Mouse (Mus musculus) intestine, embryonic 15.5 days (tissue): ENCODE measurements around the gene Sco1. TPM values are rescaled to one million over a fixed set of nuclear protein-coding genes. Genes with fewer than 3 reads are reported as not detected.

Source experiments
- ATAC-seq: fragments of 200-750 bp; cut with Nextera tagmentation; 2 replicates; pipeline ENCODE4 v1.8.0; 2017; ENCODE audit warnings: moderate TSS enrichment, moderate library complexity
- H3K27ac ChIP-seq: fragments of 300-500 bp; sonication (generic); 2 replicates; pipeline ENCODE4 v1.5.1; 2015; ENCODE audit warnings: mild to moderate bottlenecking, inconsistent platforms
- H3K27me3 ChIP-seq: fragments of 300-500 bp; sonication (generic); replicated peaks from 2 replicates; pipeline ENCODE4 v1.6.1; 2015; ENCODE audit warnings: inconsistent platforms
- H3K36me3 ChIP-seq: fragments of 300-500 bp; sonication (generic); 2 replicates; pipeline ENCODE4 v1.6.1; 2015; ENCODE audit warnings: inconsistent platforms
- H3K4me1 ChIP-seq: fragments of 300-500 bp; sonication (generic); replicated peaks from 2 replicates; pipeline ENCODE4 v1.6.1; 2015; ENCODE audit warnings: inconsistent platforms
- H3K4me2 ChIP-seq: fragments of 300-500 bp; sonication (generic); replicated peaks from 2 replicates; pipeline ENCODE4 v1.6.1; 2015; ENCODE audit warnings: mild to moderate bottlenecking, inconsistent platforms
- H3K4me3 ChIP-seq: fragments of 300-500 bp; sonication (generic); replicated peaks from 2 replicates; pipeline ENCODE4 v1.5.1; 2015; ENCODE audit warnings: inconsistent platforms
- H3K9ac ChIP-seq: fragments of 300-500 bp; sonication (generic); 2 replicates; pipeline ENCODE4 v1.6.1; 2015; ENCODE audit warnings: inconsistent platforms
- H3K9me3 ChIP-seq: fragments of 300-500 bp; sonication (generic); 2 replicates; pipeline ENCODE4 v1.6.1; 2016; ENCODE audit warnings: inconsistent platforms
- WGBS: fragments of 180-500 bp; shearing (Covaris S2); methylation state at CpG from one replicate; pipeline ENCODE4 v1.1.7; 2015; 5-methylcytosine and 5-hydroxymethylcytosine counted together
- polyA plus RNA-seq: library from polyadenylated mRNA; unstranded; fragments of >200 nt; fragmentation: Nextera tagmentation; extraction: Ambion mirVana; gene quantifications from 2 replicates; pipeline ENCODE4 v1.2.1, GENCODE M21; 2015

The Sco1 gene
- polyA plus RNA-seq, 1 experiment from 2014 or later: 20.7 TPM

DNA sequence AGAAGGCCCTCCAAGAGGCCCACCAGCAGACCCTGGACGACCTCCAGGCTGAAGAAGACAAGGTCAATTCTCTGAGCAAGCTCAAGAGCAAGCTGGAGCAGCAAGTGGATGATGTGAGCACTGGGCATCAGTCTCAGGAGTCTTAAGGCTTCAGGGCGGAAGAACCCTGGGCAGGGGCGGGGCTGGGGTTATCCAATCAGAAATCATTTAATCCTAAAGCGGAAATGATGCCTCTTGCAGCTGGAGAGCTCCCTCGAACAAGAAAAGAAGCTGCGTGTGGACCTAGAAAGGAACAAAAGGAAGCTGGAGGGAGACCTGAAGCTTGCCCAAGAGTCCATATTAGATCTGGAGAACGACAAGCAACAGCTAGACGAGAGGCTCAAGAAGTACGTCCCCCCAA is 40.7 kb downstream of the Sco1 start:
- WGBS: 74% methylated on average over 9 of the region's 9 CpGs

GRCm38 (mm10) chr11:67093652-67094051 is 41.2 kb downstream of the Sco1 start:
- Histone ChIP-seq H3K4me3 (no peak overlapping the region), H3K9me3 (no peaks in the 10 kb centered on the region), H3K27me3 (no peaks in the 10 kb centered on the region), H3K4me1 (no peaks in the 10 kb centered on the region), H3K27ac (no peak overlapping the region), H3K36me3 (no peaks in the 10 kb centered on the region), H3K4me2 (no peak overlapping the region), H3K9ac (no peak overlapping the region)
- no peak for ATAC-seq
- WGBS: 93% methylated on average over 5 of the region's 5 CpGs

More for the DNA sequence above, 40.7 kb downstream of the Sco1 start:
- H3K4me3 ChIP-seq: no peak overlapping the region
- H3K27ac ChIP-seq: no peak overlapping the region
- H3K27me3 ChIP-seq: no peaks in the 10 kb centered on the region
- H3K4me2 ChIP-seq: no peak overlapping the region
- H3K36me3 ChIP-seq: no peaks in the 10 kb centered on the region
- H3K9ac ChIP-seq: no peak overlapping the region
- ATAC-seq: no peak
- no peaks in the 10 kb centered on the region for H3K9me3 ChIP-seq
- H3K4me1 ChIP-seq: no peaks in the 10 kb centered on the region

GRCm38 (mm10) chr11:67094470-67094869 is 42.0 kb downstream of the Sco1 start:
- no peaks in the 10 kb centered on the region for H3K9me3 ChIP-seq
- H3K36me3 ChIP-seq: no peaks in the 10 kb centered on the region
- H3K4me2 ChIP-seq: no peak overlapping the region
- H3K9ac ChIP-seq: no peak overlapping the region
- no peak overlapping the region for H3K4me3 ChIP-seq
- H3K4me1 ChIP-seq: no peaks in the 10 kb centered on the region
- ATAC-seq: no peak
- no peaks in the 10 kb centered on the region for H3K27me3 ChIP-seq
- H3K27ac ChIP-seq: no peak overlapping the region
- 69% methylated on average over 29 of the region's 29 CpGs for WGBS

DNA sequence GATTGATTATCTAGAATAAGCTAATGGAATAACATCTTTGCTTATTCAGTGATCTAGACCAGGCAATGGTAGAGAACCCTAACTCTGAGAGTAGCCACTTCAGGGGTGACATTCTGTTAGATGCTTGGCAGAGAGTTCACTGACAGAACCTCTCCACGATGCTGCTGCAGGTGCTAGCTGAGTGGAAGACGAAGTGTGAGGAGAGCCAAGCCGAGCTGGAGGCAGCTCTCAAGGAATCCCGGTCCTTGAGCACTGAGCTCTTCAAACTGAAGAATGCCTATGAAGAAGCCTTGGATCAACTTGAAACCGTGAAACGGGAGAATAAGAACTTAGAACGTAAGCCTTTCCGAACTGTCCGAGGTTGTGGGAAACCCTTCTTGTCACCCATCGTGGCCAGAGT is 45.2 kb downstream of the Sco1 start:
- Histone ChIP-seq H3K9ac (no peak overlapping the region), H3K4me1 (no peaks in the 10 kb centered on the region), H3K27me3 (no peaks in the 10 kb centered on the region), H3K27ac (no peak overlapping the region), H3K4me2 (no peak overlapping the region), H3K36me3 (no peaks in the 10 kb centered on the region), H3K4me3 (no peak overlapping the region), H3K9me3 (no peaks in the 10 kb centered on the region)
- ATAC-seq: no peak
- WGBS: 91% methylated on average over 10 of the region's 10 CpGs

DNA sequence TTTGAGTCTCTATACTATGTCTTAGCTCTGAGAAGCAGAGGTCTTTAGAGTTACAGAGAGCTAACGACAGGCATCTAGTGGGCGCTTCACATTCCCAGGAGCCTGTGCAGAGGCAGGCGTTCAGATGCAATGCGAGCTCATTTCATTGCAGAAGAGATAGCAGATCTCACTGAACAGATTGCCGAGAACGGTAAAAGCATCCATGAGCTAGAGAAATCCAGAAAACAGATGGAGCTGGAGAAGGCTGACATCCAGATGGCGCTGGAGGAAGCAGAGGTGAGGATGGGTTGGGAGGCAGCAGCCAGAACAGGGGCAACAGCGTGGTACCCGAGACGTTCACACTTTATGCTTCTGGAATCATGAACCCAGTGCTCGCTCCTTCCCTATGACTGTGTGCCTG is 46.0 kb downstream of the Sco1 start:
- H3K27ac ChIP-seq: no peak overlapping the region
- H3K4me1 ChIP-seq: no peaks in the 10 kb centered on the region
- H3K4me3 ChIP-seq: no peak overlapping the region
- no peak for ATAC-seq
- no peak overlapping the region for H3K4me2 ChIP-seq
- no peaks in the 10 kb centered on the region for H3K27me3 ChIP-seq
- 74% methylated on average over 11 of the region's 11 CpGs for WGBS
- H3K9ac ChIP-seq: no peak overlapping the region
- H3K36me3 ChIP-seq: no peaks in the 10 kb centered on the region
- H3K9me3 ChIP-seq: no peaks in the 10 kb centered on the region

- Histone ChIP-seq H3K4me2 (no peak overlapping the region), H3K4me3 (no peak overlapping the region), H3K27me3 (no peaks in the 10 kb centered on the region), H3K9me3 (no peaks in the 10 kb centered on the region), H3K9ac (no peak overlapping the region), H3K4me1 (no peaks in the 10 kb centered on the region), H3K27ac (no peak overlapping the region), H3K36me3 (no peaks in the 10 kb centered on the region)
- no peak for ATAC-seq
- 92% methylated on average over 16 of the region's 16 CpGs for WGBS
Observed at GRCm38 (mm10) chr11:67099241-67099640, 46.8 kb downstream of the Sco1 start.

- H3K4me1 ChIP-seq: no peaks in the 10 kb centered on the region
- H3K27ac ChIP-seq: no peak overlapping the region
- H3K9ac ChIP-seq: no peak overlapping the region
- H3K27me3 ChIP-seq: no peaks in the 10 kb centered on the region
- H3K4me2 ChIP-seq: no peak overlapping the region
- no peak for ATAC-seq
- no peaks in the 10 kb centered on the region for H3K36me3 ChIP-seq
- H3K9me3 ChIP-seq: no peaks in the 10 kb centered on the region
- WGBS: 31% methylated on average over 6 of the region's 6 CpGs
- no peak overlapping the region for H3K4me3 ChIP-seq
Observed at GRCm38 (mm10) chr11:67100169-67100568, 47.7 kb downstream of the Sco1 start.

DNA sequence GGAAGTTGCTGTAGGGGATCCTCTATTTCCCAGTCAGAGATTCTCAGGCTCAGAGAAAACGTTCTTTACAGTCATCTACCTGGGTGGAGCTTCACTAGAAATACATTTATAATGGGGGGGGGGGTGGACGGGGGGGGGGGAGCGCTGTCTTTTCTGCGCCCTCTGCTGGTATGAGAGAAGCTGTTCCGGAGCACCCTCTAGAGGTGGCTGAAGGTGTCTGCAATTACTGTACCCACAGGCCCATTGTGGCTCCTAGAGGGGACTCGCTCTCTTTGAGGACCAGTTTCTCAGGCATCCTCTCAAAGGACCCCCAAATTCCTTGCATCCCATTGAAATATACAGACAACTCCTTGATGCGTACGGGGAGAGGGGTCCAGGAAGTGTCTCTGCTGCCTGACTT is 49.2 kb downstream of the Sco1 start:
- Histone ChIP-seq H3K9me3 (no peaks in the 10 kb centered on the region), H3K27ac (no peak overlapping the region), H3K4me1 (no peaks in the 10 kb centered on the region), H3K4me2 (no peak overlapping the region), H3K9ac (no peak overlapping the region), H3K4me3 (no peak overlapping the region), H3K36me3 (no peaks in the 10 kb centered on the region), H3K27me3 (no peaks in the 10 kb centered on the region)
- 26% methylated on average over 8 of the region's 8 CpGs for WGBS
- ATAC-seq: peak; percentile 41; the same call in 1 of the 2 replicates

- Histone ChIP-seq H3K27me3 (no peaks in the 10 kb centered on the region), H3K4me1 (no peaks in the 10 kb centered on the region), H3K9ac (no peak overlapping the region), H3K4me2 (no peak overlapping the region), H3K4me3 (no peak overlapping the region), H3K27ac (no peak overlapping the region), H3K36me3 (no peaks in the 10 kb centered on the region), H3K9me3 (no peaks in the 10 kb centered on the region)
- WGBS: 74% methylated on average over 9 of the region's 9 CpGs
- ATAC-seq: no peak
Observed at GRCm38 (mm10) chr11:67103256-67103655, 50.8 kb downstream of the Sco1 start.

DNA sequence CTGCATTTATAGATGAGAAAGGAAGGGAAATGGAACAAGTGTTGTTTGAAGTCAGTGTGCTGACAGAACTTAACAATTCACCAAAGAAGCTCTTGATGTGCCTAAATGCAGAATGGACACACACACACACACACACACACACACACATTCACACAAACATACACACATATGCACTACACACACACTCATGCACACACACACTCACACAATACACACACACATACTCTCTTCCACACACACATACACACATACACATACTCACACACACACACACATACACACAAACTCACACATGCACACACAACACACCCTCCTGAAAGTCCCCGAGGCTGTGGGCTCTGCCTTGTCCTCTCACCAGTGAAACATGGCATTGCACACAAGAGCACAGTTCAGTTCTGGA is 51.8 kb downstream of the Sco1 start:
- ATAC-seq: no peak
- Histone ChIP-seq H3K4me2 (no peak overlapping the region), H3K36me3 (no peaks in the 10 kb centered on the region), H3K9ac (no peak overlapping the region), H3K27me3 (no peaks in the 10 kb centered on the region), H3K4me1 (no peaks in the 10 kb centered on the region), H3K9me3 (no peaks in the 10 kb centered on the region), H3K4me3 (no peak overlapping the region), H3K27ac (no peak overlapping the region)
- WGBS: 76% methylated on average over 1 of the region's 1 CpGs

DNA sequence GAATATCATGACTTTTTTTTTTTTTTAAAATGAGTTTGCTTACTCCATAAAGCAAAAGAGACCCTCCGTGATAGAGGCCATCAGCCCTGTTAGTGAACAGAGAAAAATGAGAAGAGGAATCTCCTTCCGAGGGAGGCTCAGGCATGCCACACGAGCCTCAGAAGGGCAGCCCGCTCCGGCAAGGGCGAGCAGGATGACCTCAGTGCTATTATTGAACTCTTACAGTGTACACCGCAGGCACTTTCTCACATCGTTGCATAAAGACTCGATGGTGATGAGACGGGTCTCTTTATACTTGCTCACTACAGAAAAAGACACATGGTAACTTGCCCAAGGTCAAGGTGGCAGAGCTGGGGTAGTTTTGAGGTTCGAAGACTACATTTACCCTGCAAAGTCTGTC is 52.2 kb downstream of the Sco1 start:
- Histone ChIP-seq H3K9me3 (no peaks in the 10 kb centered on the region), H3K9ac (no peak overlapping the region), H3K36me3 (no peaks in the 10 kb centered on the region), H3K4me3 (no peak overlapping the region), H3K27me3 (no peaks in the 10 kb centered on the region), H3K27ac (no peak overlapping the region), H3K4me2 (no peak overlapping the region), H3K4me1 (no peaks in the 10 kb centered on the region)
- no peak for ATAC-seq
- 73% methylated on average over 11 of the region's 11 CpGs for WGBS

DNA sequence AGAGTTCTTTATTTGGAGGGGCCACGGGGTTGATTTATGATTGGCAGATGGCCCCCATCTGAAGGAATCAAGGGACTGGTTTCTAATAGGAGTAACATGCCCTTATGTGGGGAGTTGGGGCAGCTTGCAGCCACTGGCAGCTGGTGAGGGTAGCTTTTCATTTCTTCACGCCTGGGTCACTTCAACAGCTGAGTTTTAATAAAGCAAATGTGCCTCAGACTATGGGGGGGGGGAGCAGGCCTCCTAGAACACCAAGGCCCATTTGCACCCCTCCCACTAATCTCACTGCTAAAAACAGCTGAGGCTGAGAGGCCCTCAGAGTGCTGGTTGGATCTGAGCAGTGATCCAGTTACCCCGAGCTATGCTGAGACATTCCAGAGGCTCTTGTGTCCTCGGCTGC is 53.2 kb downstream of the Sco1 start:
- WGBS: 50% methylated on average over 4 of the region's 4 CpGs
- no peaks in the 10 kb centered on the region for H3K9me3 ChIP-seq
- H3K9ac ChIP-seq: no peak overlapping the region
- no peaks in the 10 kb centered on the region for H3K36me3 ChIP-seq
- ATAC-seq: no peak
- no peaks in the 10 kb centered on the region for H3K4me1 ChIP-seq
- no peak overlapping the region for H3K4me3 ChIP-seq
- H3K27me3 ChIP-seq: no peaks in the 10 kb centered on the region
- no peak overlapping the region for H3K4me2 ChIP-seq
- H3K27ac ChIP-seq: no peak overlapping the region

DNA sequence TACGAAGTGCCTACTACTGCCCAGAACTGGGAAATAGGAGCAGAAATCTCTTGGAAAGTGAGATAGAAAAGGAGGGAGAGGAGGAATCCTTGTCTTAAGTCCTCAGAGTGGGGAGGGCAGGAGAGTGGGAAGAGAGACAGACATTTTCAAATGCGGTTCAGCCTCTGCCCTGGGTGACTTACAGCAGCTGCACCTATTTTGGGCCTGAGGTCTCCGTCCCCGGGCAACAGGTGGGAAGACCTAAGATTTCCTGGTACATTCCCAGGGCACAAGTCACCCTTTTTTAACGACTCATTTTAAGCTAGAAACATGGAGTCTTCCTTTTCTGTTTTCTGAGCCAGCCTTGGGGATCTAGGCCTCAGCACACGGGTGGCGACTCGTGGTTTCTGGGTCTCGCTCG is 54.5 kb downstream of the Sco1 start:
- Histone ChIP-seq H3K27me3 (no peaks in the 10 kb centered on the region), H3K4me2 (no peak overlapping the region), H3K9ac (no peak overlapping the region), H3K4me1 (no peaks in the 10 kb centered on the region), H3K4me3 (no peak overlapping the region), H3K36me3 (no peaks in the 10 kb centered on the region), H3K9me3 (no peaks in the 10 kb centered on the region), H3K27ac (no peak overlapping the region)
- ATAC-seq: no peak
- 91% methylated on average over 10 of the region's 10 CpGs for WGBS
